Mouse (Mus musculus) Muller cell, postnatal 12 days (primary cell): ENCODE measurements at regions not wholly inside any gene's neighbourhood (a gene's known extent, or its start where the extent isn't known, plus 50 kb on each side); places are given as distances from the start of the nearest gene placed in this dataset.

Experiments used
- DNase-seq: peaks from one replicate; pipeline ENCODE4 v3.0.0-alpha.2; 2015; ENCODE audit errors: inconsistent ontology term

DNA sequence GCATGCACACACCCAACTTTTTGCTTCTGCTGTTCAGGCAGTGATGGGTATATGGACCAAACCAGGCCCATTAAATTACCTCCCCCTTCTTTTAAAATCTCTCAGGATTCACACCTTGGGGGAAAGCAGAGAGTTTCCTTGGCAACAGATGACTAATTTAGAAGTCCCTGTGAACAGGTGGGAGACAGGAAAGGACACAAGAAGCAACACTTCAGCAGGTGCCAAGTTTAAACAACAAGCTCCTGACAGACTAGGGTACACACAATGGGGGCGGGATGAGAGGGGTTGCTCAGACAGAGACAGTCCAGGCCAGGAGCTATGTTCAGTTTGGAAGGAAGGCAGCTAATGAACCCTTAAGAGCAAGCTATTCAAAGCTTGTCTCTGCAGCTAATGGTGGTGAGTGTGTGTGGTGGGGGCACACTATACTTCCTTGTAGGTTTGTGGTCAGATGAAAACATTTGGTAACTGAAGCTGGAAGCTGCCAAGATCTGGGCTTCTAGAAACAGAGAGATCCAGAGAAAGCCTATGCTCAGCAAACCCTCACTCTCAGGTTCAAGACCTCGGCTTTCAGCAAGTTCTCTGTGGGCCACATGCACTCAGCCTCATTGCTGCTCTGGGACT, 283.0 kb upstream of the Tle3 start:
- no peak for DNase-seq

GRCm38 (mm10) chr9:61091036-61091435, 281.1 kb upstream of the Tle3 start:
- no peak for DNase-seq

- no peak for DNase-seq
Observed at GRCm38 (mm10) chr9:61092834-61093479, 279.2 kb upstream of the Tle3 start.

- no peak for DNase-seq
Observed at GRCm38 (mm10) chr9:61095069-61095775, 276.9 kb upstream of the Tle3 start.

- no peak for DNase-seq
Observed at GRCm38 (mm10) chr9:61101741-61102450, 270.3 kb upstream of the Tle3 start.

DNA sequence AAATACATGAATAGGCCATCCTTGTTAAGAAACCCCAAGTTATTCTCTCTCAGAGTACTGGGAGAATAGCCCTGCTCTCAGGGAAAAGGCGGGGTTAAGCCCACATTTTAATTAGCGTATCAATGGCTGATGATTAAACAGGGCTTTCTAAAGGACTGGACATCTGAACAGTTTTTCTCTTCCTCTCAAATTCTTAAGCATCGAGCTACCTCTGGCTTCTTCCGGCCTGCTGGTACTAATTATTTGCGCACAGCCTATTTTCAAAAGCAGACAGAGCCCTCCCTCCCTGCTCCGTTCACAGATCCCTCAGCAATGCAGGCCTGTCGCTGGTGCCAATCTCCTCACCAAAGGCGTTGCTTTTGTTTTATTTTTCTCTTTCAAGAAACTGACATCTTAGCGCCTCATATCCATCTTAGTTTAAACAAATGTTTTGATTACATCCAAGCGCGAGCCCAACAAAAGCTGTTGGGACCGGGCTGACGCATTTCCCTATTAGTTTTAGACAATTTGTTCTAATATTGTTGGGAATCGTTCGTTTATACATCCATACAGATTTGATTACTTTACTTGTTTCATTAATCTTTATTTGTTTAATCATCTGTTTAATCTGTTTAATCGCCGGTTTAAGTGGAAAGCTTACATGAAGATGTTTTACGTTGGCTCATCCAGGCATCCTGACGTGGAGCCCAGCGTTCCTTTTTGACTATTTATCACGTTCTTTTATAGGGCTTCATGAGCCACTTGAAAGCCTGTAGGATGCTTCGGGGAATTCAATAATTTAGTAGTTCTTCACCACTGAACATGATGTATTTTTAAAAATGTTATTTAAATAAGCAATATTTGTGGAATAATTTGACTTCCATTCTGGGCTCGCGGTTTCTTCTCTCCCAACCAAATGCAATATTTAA, 269.5 kb upstream of the Tle3 start:
- peak; percentile 84 for DNase-seq

DNA sequence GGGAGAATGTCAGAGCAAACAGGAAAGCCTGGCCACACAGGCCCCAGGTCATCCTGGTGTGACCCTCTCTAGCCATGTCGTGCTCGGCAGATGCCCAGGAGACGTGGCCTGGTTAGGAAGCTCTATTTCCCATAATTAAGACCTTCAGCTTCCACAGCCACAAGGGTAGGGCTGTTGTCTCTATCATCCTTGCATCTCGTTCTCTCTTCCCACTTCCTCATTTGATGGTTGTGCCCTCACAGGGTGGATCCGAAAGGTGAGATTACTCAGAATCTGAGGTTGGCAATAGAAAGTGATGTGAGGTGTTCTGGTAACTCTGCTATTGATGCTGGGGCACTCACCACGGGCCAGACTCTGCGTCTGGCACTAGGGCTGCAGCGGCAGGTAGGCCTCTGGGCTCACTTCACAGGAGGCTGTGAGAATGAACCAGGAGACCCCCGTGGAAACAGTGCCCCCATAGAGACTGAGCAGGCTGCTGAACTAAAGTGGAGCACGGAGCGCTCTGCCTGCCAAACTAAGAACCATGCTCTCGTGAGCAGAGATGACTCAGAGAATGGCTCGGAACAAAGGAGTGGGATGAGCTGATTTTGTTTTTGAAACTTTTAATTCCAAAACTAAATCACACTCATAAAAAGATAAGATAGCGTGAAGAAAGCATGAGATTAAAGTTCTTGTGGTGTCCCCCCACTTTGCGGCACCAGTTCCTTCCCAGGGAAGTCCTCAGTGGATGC, 266.5 kb upstream of the Tle3 start:
- no peak for DNase-seq

- DNase-seq, result no peak
Observed at GRCm38 (mm10) chr9:61109519-61110285, 262.5 kb upstream of the Tle3 start.

DNA sequence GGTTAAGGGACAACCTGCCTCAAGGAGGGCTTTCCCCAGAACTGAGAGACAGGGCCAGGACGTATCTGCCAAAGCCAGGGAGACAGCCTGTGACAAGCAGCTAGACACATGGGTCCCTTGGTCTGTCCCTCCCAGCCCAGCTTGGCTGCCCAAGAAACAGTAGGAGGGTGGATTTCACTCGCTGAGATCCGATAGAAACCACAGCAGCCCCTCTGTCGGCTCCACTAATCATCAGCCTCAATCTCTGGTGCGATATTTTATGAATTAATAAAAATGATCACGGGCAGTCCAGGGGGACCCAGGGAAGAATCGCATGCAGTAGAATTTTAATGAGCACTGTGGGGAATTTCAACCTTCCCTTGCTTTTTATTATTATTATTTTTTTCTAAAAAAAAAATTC, 261.0 kb upstream of the Tle3 start:
- DNase-seq, result no peak

DNA sequence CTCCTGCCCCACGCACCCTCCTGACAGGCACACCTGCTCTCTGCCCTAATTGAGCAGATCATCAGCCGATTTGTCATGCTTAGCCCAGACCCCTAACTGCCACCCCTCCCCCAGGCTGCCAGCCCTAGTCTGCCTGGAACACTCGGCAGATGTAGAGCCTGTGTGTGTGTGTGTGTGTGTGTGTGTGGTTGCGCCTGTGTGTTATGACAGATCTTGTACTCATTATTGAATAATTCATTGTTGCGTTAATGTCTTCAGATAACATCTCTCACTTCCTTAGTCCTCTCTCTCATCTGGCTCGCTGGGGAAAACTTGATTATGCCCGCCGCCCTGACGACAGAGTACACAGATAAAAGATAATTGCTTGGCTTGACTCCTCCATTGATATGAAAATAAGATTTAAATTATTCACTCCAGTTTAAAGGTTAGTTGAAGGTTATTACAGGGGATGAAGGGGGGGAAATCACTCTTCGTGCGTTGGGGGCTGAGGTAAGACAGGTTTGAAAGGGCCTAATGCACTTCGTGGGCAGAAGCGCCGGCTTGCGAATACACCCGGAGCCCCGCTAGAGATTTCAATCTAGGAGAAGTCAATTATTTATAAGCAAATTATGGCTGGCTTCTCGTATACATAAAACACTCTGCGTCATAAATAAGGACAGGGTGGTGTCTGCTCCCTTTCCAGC, 260.3 kb upstream of the Tle3 start:
- peak; percentile 12 for DNase-seq

DNA sequence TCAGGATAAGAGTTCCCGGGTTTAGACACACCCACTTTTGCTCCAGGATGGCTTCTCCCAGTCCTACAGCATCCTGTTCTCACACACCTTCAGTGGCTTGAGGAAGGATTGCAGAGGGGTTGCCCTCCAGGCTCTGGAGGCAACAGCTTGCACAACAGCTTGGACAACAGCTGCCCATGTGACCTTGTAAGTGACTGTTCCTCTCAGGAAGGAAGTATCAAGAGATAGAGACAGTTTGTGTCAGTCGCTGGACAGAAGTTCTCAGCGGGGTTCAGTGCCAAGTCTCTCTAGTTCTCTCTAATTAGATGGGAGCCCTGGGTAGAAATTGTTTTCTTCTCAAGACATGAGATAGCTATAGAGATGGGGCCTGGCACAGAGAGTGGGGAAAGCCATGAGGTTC, 252.9 kb upstream of the Tle3 start:
- DNase-seq, result no peak

GRCm38 (mm10) chr9:61120531-61120930, 251.6 kb upstream of the Tle3 start:
- no peak for DNase-seq

DNA sequence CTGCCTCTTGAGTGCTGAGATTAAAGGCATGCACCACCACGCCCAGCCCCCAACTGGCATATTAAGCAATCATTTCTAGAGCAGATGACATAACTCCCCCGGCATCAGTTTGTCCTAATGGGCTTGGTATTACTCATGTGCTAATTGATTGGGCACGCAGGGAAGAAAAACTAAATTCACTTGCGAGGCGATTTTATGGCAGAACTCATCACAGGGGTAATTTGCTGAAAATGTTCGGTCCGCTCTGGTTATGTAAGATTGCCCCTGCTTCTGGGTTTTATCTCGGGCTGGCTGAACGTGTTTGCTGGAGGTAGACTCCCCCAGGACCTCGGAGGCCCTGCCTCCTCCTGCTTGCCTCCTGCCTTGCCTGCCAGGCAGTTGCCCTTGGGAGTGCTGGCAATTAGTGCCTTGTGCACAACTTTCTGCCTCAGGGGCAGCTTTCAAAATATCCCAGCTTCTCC, 251.2 kb upstream of the Tle3 start:
- DNase-seq, result peak; percentile 52

GRCm38 (mm10) chr9:61123431-61123830, 248.7 kb upstream of the Tle3 start:
- no peak for DNase-seq

- DNase-seq, result no peak
Observed at GRCm38 (mm10) chr9:61125769-61126168, 246.4 kb upstream of the Tle3 start.

GRCm38 (mm10) chr9:61128077-61128476, 244.1 kb upstream of the Tle3 start:
- DNase-seq, result no peak

GRCm38 (mm10) chr9:61129186-61129585, 243.0 kb upstream of the Tle3 start:
- DNase-seq, result no peak

GRCm38 (mm10) chr9:61130877-61131276, 241.3 kb upstream of the Tle3 start:
- DNase-seq, result no peak

DNA sequence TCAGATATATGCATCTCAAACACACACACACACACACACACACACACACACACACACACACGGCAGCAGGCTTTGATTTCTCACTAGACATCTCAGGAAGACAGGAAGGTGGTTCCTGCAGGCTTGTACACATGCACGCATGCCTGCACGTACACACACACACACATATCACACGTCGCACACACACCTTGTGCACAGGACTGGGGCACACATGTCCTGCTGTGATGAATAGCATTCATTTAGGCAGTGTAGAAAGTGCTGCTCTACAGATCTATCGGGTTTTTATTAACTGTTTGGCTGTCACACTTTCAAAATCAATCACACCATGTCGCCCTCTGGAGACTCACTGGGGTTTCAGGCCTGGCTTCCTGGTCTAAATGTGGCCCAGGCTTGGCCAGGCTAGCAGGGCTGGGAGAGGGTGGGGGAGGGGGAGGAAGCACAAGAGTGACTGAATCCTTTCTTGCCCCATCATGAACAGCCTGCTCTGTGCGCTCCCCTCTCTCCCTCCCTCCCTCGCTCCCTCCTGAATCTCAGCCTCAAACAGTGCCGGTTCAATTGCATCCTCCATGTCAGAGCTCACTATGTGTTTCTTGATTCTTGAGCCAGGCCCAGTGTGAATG, 236.8 kb upstream of the Tle3 start:
- no peak for DNase-seq
